Mouse (Mus musculus): Measurements from ENCODE around the gene Serpinb1a. TPM values are rescaled to one million over a fixed set of nuclear protein-coding genes. Genes with fewer than 3 reads are reported as not detected.
A peak's percentile ranks its signal among the peaks of the same experiment; 100 is the strongest.

The Serpinb1a gene
- total and polyA plus RNA-seq, 2 experiments from 2014 or later = 0.48 to 4.2 TPM

DNA sequence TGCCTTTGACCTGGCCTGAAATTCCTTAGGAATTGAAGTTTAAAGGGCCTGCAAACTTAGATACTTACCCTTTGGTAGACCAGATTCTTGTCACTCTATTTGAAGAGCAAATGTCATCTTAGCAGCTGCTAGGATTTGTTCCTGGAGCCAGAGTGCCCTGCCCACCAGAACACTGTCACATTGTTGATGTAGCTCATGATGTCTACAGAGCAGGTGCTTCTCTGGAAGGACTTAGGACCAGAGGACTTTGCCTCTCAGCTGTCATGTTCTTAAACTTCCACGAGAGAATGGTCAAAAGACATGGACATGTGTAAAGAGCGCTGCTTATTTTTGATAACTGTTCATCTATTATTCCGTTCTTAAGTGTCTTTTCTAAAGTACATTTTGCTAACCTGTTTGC is 31.7 kb downstream of the Serpinb1a start:
- no peaks in the 10 kb centered on the region for H3K9me3 ChIP-seq (ENCODE audit: low read length)
- H3K27me3 ChIP-seq (ENCODE audit: insufficient read depth, low read length) = no peaks in the 10 kb centered on the region
- H3K36me3 ChIP-seq (ENCODE audit: insufficient read depth) = peaks cover 58% of the 10 kb centered on the region
- ATAC-seq (no peak), DNase-seq (no peak)
- no peak overlapping the region for H3K27ac ChIP-seq (ENCODE audit: low read depth, low read length)
- no peaks in the 10 kb centered on the region for H3K4me1 ChIP-seq (ENCODE audit: insufficient read depth)
- TF ChIP-seq CTCF (IDR thresholded peaks at IDR 0.05; ENCODE audit: low read depth) = no peak
- H3K4me3 ChIP-seq (ENCODE audit: low read depth, low read length) = no peak overlapping the region
- 93% methylated on average over 3 of the region's 3 CpGs for WGBS
- no peak overlapping the region for H3K9ac ChIP-seq
- H3K4me2 ChIP-seq (ENCODE audit: low read depth) = no peak overlapping the region

DNA sequence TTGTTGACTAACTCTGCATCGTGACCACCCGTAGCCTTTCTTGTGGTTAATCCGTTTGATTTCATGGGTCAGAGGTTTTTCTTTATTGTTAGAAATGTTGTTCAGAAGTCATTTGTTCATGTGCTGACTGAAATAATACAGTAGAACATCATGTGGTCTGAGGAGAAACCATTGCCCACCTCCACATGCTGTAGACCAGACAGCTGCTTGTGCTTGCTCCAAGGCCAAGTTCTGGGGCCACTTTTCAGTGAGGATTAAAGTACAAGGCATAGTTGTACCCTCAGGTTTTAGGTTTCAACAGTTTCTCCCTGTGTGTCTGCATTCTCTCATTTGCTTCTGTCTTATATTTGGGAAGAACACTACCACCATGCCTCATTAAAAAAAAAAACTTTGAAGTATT is 43.4 kb downstream of the Serpinb1a start:
- Histone ChIP-seq H3K4me1 (ENCODE audit: insufficient read depth) (peaks cover 17% of the 10 kb centered on the region), H3K27ac (ENCODE audit: low read depth, low read length) (no peak overlapping the region), H3K4me2 (ENCODE audit: low read depth) (no peak overlapping the region), H3K36me3 (ENCODE audit: insufficient read depth) (peaks cover 30% of the 10 kb centered on the region), H3K9me3 (ENCODE audit: low read length) (no peaks in the 10 kb centered on the region), H3K4me3 (ENCODE audit: low read depth, low read length) (no peak overlapping the region), H3K9ac (no peak overlapping the region), H3K27me3 (ENCODE audit: insufficient read depth, low read length) (no peaks in the 10 kb centered on the region)
- DNase-seq (no peak), ATAC-seq (no peak)
- TF ChIP-seq CTCF (IDR thresholded peaks at IDR 0.05; ENCODE audit: low read depth) = no peak
- 65% methylated on average over 3 of the region's 3 CpGs for WGBS

DNA sequence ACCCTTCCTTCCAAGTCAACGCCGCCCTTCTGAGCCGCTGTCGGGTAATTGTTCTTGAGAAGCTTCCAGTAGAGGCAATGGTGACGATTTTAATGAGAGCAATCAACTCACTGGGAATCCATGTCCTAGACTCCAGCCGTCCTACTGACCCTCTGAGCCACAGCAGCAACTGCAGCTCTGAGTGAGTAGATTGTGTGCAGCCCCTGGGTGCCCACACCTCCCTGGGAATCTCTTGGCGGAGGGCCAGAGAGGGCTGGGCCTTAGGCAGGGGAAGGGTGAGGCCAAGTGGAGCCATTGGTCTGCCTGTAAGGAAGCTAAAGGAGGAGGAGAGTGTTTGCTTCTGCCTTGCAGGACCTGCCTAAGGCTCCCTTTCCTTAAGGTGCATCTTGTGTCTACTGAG is 44.2 kb downstream of the Serpinb1a start:
- Histone ChIP-seq H3K4me2 (ENCODE audit: low read depth) (no peak overlapping the region), H3K9ac (no peak overlapping the region), H3K4me1 (ENCODE audit: insufficient read depth) (peaks cover 17% of the 10 kb centered on the region), H3K27ac (ENCODE audit: low read depth, low read length) (no peak overlapping the region), H3K9me3 (ENCODE audit: low read length) (no peaks in the 10 kb centered on the region), H3K27me3 (ENCODE audit: insufficient read depth, low read length) (no peaks in the 10 kb centered on the region), H3K36me3 (ENCODE audit: insufficient read depth) (peaks cover 27% of the 10 kb centered on the region), H3K4me3 (ENCODE audit: low read depth, low read length) (no peak overlapping the region)
- no peak for TF ChIP-seq CTCF (IDR thresholded peaks at IDR 0.05; ENCODE audit: low read depth)
- DNase-seq = no peak
- WGBS = 83% methylated on average over 7 of the region's 7 CpGs
- ATAC-seq = no peak

DNA sequence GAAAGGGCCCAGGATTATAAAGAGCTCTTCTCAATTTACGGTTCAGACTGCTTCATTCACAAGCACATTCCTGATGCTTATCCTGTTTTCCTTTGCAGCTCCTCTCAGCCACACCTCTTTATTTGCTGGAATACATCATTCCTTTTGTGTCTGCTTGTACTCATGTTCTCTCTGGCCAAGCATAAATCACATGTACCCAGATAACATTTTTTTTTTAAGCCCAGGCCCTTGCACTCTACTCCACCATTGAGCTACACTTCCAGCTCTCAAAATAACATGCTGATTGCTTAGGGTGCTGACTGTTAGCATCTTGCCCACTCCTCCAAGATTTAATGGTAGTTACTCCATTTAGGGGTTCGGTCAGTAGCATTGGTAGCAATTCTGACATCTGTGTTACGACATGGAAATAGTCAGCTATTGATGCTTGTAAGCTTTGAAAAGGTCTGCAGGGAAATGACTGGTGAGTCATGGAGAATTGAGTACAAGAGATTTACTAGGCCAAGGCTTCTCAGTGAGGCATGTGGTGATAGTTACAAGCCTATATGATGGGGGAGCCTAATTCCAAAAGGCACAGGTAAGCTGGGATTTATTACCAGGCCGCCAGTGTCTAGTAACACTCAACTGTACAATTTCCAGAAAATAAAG is 47.2 kb downstream of the Serpinb1a start:
- no peak for TF ChIP-seq CTCF (IDR thresholded peaks at IDR 0.05; ENCODE audit: low read depth)
- Histone ChIP-seq H3K27ac (ENCODE audit: low read depth, low read length) (no peak overlapping the region), H3K36me3 (ENCODE audit: insufficient read depth) (peaks cover 23% of the 10 kb centered on the region), H3K4me3 (ENCODE audit: low read depth, low read length) (peak overlapping the region; percentile 89), H3K9me3 (ENCODE audit: low read length) (no peaks in the 10 kb centered on the region), H3K27me3 (ENCODE audit: insufficient read depth, low read length) (no peaks in the 10 kb centered on the region), H3K4me1 (ENCODE audit: insufficient read depth) (peaks cover 21% of the 10 kb centered on the region), H3K9ac (peak overlapping the region; percentile 92), H3K4me2 (ENCODE audit: low read depth) (peak overlapping the region; percentile 81)
- DNase-seq = no peak
- no peak for ATAC-seq
- 65% methylated on average over 4 of the region's 4 CpGs for WGBS

DNA sequence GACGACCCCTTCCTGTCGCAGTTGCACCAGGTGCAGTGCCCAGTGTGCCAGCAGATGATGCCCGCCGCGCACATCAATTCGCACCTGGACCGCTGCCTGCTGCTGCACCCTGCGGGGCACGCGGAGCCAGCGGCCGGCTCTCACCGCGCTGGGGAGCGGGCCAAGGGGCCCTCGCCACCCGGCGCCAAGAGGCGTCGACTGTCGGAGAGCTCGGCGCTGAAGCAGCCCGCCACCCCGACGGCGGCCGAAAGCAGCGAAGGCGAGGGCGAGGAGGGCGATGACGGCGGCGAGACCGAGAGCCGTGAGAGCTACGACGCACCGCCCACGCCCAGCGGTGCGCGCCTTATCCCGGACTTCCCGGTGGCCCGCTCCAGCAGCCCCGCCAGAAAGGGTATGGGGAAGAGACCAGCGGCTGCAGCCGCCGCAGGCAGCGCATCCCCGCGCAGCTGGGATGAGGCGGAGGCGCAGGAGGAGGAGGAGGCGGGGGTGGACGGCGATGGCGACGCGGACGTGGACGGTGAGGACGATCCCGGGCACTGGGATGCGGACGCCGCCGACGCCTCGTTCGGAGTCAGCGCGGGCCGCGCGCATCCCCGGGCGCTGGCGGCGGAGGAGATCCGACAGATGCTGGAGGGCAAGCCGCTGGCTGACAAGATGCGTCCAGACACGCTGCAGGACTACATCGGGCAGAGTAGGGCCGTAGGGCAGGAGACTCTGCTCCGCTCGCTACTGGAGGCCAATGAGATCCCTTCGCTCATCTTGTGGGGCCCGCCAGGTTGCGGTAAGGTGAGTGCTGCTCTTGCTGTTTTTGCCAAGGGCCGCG is 48.5 kb downstream of the Serpinb1a start, which contains the start of gene D930007J09Rik:
D930007J09Rik (minus strand) TSS at position 591 of the 823 bp plus-strand sequence.
- Histone ChIP-seq H3K27ac (ENCODE audit: low read depth, low read length) (peak within 1 kb of the TSS; percentile 89), H3K36me3 (ENCODE audit: insufficient read depth) (peaks cover 10% of the 10 kb centered on the region), H3K4me2 (ENCODE audit: low read depth) (peak within 1 kb of the TSS; percentile 81), H3K27me3 (ENCODE audit: insufficient read depth, low read length) (no peaks in the 10 kb centered on the region), H3K9ac (peak within 1 kb of the TSS; percentile 92), H3K4me3 (ENCODE audit: low read depth, low read length) (peak within 1 kb of the TSS; percentile 89), H3K4me1 (ENCODE audit: insufficient read depth) (peaks cover 21% of the 10 kb centered on the region), H3K9me3 (ENCODE audit: low read length) (no peaks in the 10 kb centered on the region)
- under 1% methylated on average over 95 of the region's 95 CpGs for WGBS
- peak; percentile 47 for DNase-seq
- ATAC-seq = peak; percentile 42
- TF ChIP-seq CTCF (IDR thresholded peaks at IDR 0.05; ENCODE audit: low read depth) = no peak

DNA sequence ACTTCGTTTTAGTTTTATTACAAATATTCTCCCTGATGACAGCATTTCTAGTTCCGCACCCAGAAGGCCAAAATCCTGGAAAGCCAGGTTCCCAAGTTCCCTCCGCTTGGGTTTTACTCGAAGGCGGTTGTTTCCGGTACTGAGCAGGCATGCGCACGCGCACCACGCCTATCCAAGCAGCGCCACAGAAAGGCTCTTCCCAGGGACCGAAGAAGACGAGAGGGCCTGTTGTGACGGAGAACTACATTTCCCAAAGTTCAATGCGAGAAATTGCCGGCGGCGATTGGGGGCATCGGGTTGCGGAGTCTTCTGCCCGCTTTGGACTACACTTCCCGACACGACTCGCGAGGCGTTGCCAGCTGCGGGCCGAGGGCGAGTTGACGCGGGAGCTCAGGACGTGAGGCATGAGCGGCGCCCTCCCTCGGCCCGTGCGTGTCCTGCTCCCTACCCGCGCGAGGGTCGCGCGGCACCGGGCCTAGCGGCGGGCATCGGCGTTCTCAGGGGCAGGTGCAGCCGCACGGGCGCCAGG is 49.2 kb downstream of the Serpinb1a start, which contains the start of gene Wrnip1:
Wrnip1 (plus strand) TSS at position 346 of the 529 bp plus-strand sequence.
- Histone ChIP-seq H3K27ac (ENCODE audit: low read depth, low read length) (peak within 1 kb of the TSS; percentile 89), H3K9ac (peak within 1 kb of the TSS; percentile 92), H3K4me3 (ENCODE audit: low read depth, low read length) (peak within 1 kb of the TSS; percentile 89), H3K36me3 (ENCODE audit: insufficient read depth) (peaks cover 5% of the 10 kb centered on the region), H3K27me3 (ENCODE audit: insufficient read depth, low read length) (no peaks in the 10 kb centered on the region), H3K9me3 (ENCODE audit: low read length) (no peaks in the 10 kb centered on the region), H3K4me1 (ENCODE audit: insufficient read depth) (peaks cover 21% of the 10 kb centered on the region), H3K4me2 (ENCODE audit: low read depth) (peak within 1 kb of the TSS; percentile 81)
- ATAC-seq = peak; percentile 97
- TF ChIP-seq CTCF (IDR thresholded peaks at IDR 0.05; ENCODE audit: low read depth) = peak; percentile 69
- peak; percentile 99 for DNase-seq
- WGBS = under 1% methylated on average over 51 of the region's 51 CpGs
